Mouse (Mus musculus) small intestine, adult 2 months (tissue): ENCODE data around the gene Orm3. TPM values are rescaled to one million over a fixed set of nuclear protein-coding genes. Genes with fewer than 3 reads are reported as not detected.

Experiments used
- H3K27ac ChIP-seq: fragments of 200-500 bp; 2 replicates; pipeline ENCODE4 v1.5.1; 2012; ENCODE audit warnings: low read depth, low read length, control low read depth, inconsistent platforms; ENCODE audit not compliant: insufficient read depth
- H3K27me3 ChIP-seq: fragments of 200-500 bp; 2 replicates; pipeline ENCODE4 v1.6.1; 2012; ENCODE audit warnings: mild to moderate bottlenecking, moderate library complexity, low read length, inconsistent platforms; ENCODE audit not compliant: control insufficient read depth, insufficient read depth
- H3K36me3 ChIP-seq: fragments of 200-500 bp; 2 replicates; pipeline ENCODE4 v1.6.1; 2012; ENCODE audit warnings: mild to moderate bottlenecking, low read length, control low read depth, inconsistent platforms; ENCODE audit not compliant: control insufficient read depth, insufficient read depth
- H3K4me1 ChIP-seq: fragments of 200-500 bp; 2 replicates; pipeline ENCODE4 v1.6.1; 2012; ENCODE audit warnings: low read length, inconsistent platforms, mixed read lengths; ENCODE audit not compliant: control insufficient read depth, insufficient read depth, insufficient read length
- H3K4me3 ChIP-seq: fragments of 200-500 bp; 2 replicates; pipeline ENCODE4 v1.5.1; 2012; ENCODE audit warnings: low read depth, mild to moderate bottlenecking, control low read depth, inconsistent platforms, low read length, moderate library complexity
- CTCF ChIP-seq: fragments of 200-500 bp; IDR thresholded peaks from 2 replicates; pipeline ENCODE4 v1.5.1; 2012; ENCODE audit warnings: low read depth, mild to moderate bottlenecking, control low read depth, inconsistent platforms, low read length, moderate library complexity, mixed read lengths; ENCODE audit not compliant: insufficient replicate concordance, insufficient read length; ENCODE audit errors: extremely low read depth
- POLR2A ChIP-seq: fragments of 200-500 bp; IDR thresholded peaks from 2 replicates; pipeline ENCODE4 v1.6.1; 2012; ENCODE audit warnings: low read depth, mild to moderate bottlenecking, control low read depth, inconsistent platforms, low read length, moderate library complexity
- WGBS: fragments of 180-500 bp; shearing (Covaris S2); methylation state at CpG from one replicate; pipeline ENCODE4 v1.1.7; 2018; 5-methylcytosine and 5-hydroxymethylcytosine counted together
- polyA plus RNA-seq: library from polyadenylated mRNA; depleted of rRNA; stranded (reverse); fragments of >200 nt; gene quantifications from 2 replicates; pipeline ENCODE4 v1.2.3, GENCODE M21; 2012

The Orm3 gene
- polyA plus RNA-seq, 1 experiment = not detected

DNA sequence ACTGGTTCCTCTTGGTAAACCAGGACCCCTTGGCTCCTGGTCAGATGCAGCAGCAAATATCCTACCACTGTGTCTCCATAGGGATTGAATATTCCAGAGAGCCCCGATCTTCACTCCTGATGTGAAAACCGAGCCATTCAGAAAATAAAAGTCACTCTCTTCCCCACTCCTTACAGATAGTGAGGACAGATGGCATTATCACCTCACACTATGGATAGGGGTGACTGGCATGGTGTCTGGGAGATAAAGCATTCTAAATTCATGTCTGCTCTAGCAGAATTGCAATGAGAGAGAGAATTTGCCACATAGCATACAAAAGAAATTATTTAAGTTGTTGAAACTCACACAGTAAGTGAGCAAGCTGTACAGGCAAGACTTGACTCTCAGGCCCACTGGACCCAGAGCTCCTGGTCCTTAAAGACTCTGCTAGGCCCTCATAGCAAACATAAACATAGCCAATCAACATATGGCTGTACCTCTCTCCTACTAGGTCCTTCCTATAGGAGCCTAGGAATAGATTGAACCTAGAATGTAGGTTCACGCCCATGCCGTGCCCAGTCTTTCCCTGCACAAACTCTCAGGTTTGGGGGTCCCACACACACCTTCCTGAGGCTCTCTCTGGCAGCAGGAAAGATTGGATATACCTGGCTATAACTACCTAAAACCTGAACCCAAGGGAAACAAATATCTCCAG lies 26.9 kb downstream of the Orm3 start:
- Histone ChIP-seq H3K4me3 (no peak overlapping the region), H3K27me3 (no peaks in the 10 kb centered on the region), H3K4me1 (peaks cover 4% of the 10 kb centered on the region), H3K27ac (no peak overlapping the region), H3K36me3 (peaks cover 36% of the 10 kb centered on the region)
- TF ChIP-seq CTCF (no peak), POLR2A (no peak)
- WGBS = 91% methylated on average over 4 of the region's 4 CpGs

DNA sequence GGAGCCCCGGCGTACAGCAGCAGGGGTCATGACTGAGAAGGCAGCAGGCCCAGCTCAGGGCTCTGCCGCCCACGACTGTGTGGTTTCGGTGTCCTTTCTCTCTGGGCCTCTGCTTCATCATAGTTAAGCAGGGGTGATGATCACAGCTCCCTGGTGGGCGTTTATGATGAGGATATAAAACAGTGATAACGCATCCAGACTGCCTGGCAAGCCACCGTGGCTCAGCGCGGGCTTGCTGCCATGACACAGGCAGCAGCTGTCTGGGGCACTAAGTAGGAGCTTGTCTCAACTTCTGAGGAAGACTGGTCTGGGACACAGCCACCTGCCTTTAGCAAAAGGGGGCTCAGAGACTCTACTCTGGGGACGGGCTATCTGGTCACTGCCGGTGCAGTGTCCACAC lies 27.5 kb downstream of the Orm3 start:
- Histone ChIP-seq H3K4me1 (peaks cover 4% of the 10 kb centered on the region), H3K36me3 (peaks cover 36% of the 10 kb centered on the region), H3K27me3 (no peaks in the 10 kb centered on the region), H3K4me3 (no peak overlapping the region), H3K27ac (no peak overlapping the region)
- TF ChIP-seq CTCF = no peak
- TF ChIP-seq POLR2A = no peak
- 78% methylated on average over 12 of the region's 12 CpGs for WGBS

DNA sequence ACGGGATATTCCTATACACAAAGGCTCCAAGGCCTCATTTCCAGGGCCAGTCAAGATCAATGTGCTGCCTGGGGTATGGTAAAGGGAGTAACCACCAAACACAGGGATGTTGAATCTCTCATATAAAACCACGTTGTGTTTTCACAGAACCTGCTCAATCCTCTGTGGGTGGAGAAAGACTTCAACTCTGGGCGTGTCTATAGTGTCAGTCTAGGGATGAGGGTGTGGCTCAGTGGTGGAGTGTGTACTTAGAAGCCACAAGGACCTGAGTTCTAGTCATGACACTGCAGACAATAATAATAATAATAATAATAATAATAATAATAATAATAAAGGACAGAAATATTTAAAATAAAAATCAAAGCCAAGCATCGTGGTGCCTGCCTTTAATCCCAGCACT lies 28.3 kb downstream of the Orm3 start:
- Histone ChIP-seq H3K4me1 (peaks cover 5% of the 10 kb centered on the region), H3K36me3 (peaks cover 34% of the 10 kb centered on the region), H3K27me3 (no peaks in the 10 kb centered on the region), H3K27ac (no peak overlapping the region), H3K4me3 (no peak overlapping the region)
- WGBS = 81% methylated on average over 4 of the region's 4 CpGs
- no peak for TF ChIP-seq CTCF
- no peak for TF ChIP-seq POLR2A

DNA sequence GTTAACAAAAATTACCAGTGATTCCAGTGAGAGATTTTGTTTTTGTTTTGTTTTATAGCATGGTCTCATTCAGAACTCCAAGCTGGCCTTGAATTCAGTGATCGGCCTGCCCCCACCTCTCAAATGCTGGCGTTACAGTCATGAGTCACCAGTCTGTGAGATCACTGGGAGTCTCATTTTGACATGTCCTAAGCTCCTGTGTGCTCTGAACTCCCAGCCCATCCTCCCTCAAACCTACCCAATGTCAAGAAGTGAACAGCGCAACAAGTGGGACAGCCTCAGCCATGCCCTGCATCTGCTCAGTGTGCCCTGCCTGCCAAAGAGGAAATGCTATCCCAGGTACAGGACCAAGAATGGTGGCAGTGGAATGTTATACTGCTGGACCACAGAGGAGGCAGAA lies 29.3 kb downstream of the Orm3 start:
- H3K27me3 ChIP-seq = no peaks in the 10 kb centered on the region
- H3K27ac ChIP-seq = peak overlapping the region; percentile 90
- no peak for TF ChIP-seq CTCF
- TF ChIP-seq POLR2A = no peak
- H3K4me1 ChIP-seq = peaks cover 7% of the 10 kb centered on the region
- peaks cover 32% of the 10 kb centered on the region for H3K36me3 ChIP-seq
- no peak overlapping the region for H3K4me3 ChIP-seq
- 83% methylated on average over 3 of the region's 3 CpGs for WGBS

DNA sequence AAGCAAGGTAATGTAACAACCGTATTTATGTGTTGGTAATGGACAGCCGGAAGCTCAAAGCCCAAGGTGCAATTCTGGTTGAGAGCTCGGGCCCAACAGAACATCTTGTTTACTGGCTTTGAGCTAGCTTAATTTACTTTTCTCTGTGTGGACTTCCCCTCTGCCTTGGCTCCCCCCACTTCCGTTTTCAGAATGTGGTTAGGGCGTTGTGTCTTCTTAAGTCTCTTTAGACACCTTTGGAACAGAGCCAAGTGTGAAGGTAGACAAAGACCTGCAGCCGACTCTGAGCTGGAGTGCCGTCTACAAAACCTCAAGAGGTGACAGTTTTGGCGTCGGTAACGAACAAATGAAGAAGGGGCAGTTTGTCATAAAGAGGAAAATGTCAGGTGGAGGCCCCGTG lies 29.8 kb downstream of the Orm3 start:
- peaks cover 7% of the 10 kb centered on the region for H3K4me1 ChIP-seq
- TF ChIP-seq POLR2A (no peak), CTCF (no peak)
- no peaks in the 10 kb centered on the region for H3K27me3 ChIP-seq
- H3K4me3 ChIP-seq = peak overlapping the region; percentile 29
- peak overlapping the region; percentile 90 for H3K27ac ChIP-seq
- 63% methylated on average over 11 of the region's 11 CpGs for WGBS
- H3K36me3 ChIP-seq = peaks cover 31% of the 10 kb centered on the region

DNA sequence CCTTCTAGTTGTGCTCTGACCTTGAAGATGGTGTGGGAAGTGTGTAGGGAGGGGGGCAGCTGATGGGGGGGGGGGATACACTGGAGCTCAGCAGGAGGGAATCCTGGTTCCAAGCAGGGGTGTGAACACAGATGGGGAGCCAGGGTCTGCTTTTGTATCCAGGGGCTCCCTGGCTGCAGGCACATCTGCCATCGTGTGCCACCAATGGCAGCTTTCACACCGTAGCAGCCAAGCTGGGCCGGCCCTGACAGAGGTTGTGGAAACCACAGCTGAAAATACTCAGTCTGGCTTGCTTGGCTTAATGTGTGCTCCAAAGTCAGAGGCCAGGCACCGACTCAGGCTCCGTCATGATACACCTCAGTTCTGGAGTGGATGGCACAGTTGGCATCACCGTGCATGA lies 32.1 kb downstream of the Orm3 start:
- no peak for TF ChIP-seq POLR2A
- no peak for TF ChIP-seq CTCF
- Histone ChIP-seq H3K27me3 (no peaks in the 10 kb centered on the region), H3K27ac (no peak overlapping the region), H3K36me3 (peaks cover 20% of the 10 kb centered on the region), H3K4me1 (peaks cover 7% of the 10 kb centered on the region), H3K4me3 (no peak overlapping the region)
- 88% methylated on average over 6 of the region's 6 CpGs for WGBS

DNA sequence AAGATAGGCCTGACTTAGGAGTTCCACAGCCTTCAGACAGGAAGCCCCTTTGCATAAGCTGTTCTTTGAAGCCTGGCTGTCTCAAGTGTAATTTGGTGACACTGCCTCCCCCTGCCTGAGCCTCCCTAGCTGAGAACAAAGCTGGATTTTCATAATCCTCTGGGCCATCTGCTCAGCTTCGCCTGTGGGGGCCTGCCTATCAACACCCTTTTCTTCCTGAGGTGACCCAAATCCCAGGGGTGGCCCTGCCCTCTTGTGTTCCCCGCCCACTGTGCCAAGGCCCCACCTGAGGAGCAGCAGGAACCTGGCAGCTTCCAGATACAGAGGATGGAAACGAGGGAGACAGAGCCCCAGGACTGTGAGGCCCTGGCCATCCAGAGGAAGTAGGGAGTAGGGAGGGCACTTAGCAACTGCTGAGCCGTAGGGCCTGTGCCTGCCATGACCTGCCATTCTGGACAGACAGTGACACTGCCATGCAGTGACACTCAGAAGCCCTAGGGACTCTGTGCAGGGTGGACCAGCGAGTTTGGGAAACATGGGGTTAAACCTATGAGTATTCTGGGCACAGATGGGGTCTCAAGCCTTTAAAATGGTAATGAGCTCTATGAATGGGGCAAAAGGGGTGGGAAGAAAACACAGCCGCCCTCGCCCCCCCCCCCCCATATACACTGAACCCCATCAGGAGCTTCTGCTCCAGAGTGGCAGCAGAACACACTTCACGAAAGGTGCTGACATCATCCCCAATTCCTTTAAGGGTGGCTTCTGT lies 33.3 kb downstream of the Orm3 start:
- H3K4me1 ChIP-seq = peaks cover 7% of the 10 kb centered on the region
- WGBS = 65% methylated on average over 8 of the region's 8 CpGs
- TF ChIP-seq POLR2A = no peak
- no peak for TF ChIP-seq CTCF
- H3K36me3 ChIP-seq = peaks cover 10% of the 10 kb centered on the region; the same call in 1 of the 2 replicates
- no peak overlapping the region for H3K4me3 ChIP-seq
- H3K27me3 ChIP-seq = no peaks in the 10 kb centered on the region
- peak overlapping the region; percentile 38 for H3K27ac ChIP-seq
